Mouse (Mus musculus) midbrain, embryonic 12.5 days (tissue): ENCODE measurements around the gene Atf4. TPM values are rescaled to one million over a fixed set of nuclear protein-coding genes. Genes with fewer than 3 reads are reported as not detected.
A peak's percentile ranks its signal among the peaks of the same experiment; 100 is the strongest.

Experiments used
- ATAC-seq: fragments of 200-750 bp; cut with Nextera tagmentation; 2 replicates; pipeline ENCODE4 v1.8.0; 2017; ENCODE audit warnings: low read depth, moderate TSS enrichment, moderate library complexity; ENCODE audit not compliant: low FRiP score
- H3K27ac ChIP-seq: fragments of 300-500 bp; sonication (generic); replicated peaks from 2 replicates; pipeline ENCODE4 v1.5.1; 2016; ENCODE audit warnings: mild to moderate bottlenecking
- H3K27me3 ChIP-seq: fragments of 300-500 bp; sonication (generic); 2 replicates; pipeline ENCODE4 v1.6.1; 2016; ENCODE audit warnings: mild to moderate bottlenecking
- H3K36me3 ChIP-seq: fragments of 300-500 bp; sonication (generic); 2 replicates; pipeline ENCODE4 v1.6.1; 2016
- H3K4me1 ChIP-seq: fragments of 300-500 bp; sonication (generic); 2 replicates; pipeline ENCODE4 v1.6.1; 2016
- H3K4me2 ChIP-seq: fragments of 300-500 bp; sonication (generic); replicated peaks from 2 replicates; pipeline ENCODE4 v1.6.1; 2016; ENCODE audit warnings: mild to moderate bottlenecking, moderate library complexity
- H3K4me3 ChIP-seq: fragments of 300-500 bp; sonication (generic); 2 replicates; pipeline ENCODE4 v1.5.1; 2016; ENCODE audit warnings: mild to moderate bottlenecking
- H3K9ac ChIP-seq: fragments of 300-500 bp; sonication (generic); replicated peaks from 2 replicates; pipeline ENCODE4 v1.6.1; 2016; ENCODE audit warnings: mild to moderate bottlenecking, moderate library complexity
- H3K9me3 ChIP-seq: fragments of 300-500 bp; sonication (generic); 2 replicates; pipeline ENCODE4 v1.6.1; 2016; ENCODE audit warnings: mild to moderate bottlenecking
- WGBS: fragments of 180-500 bp; shearing (Covaris S2); methylation state at CpG from one replicate; pipeline ENCODE4 v1.1.7; 2016; 5-methylcytosine and 5-hydroxymethylcytosine counted together
- polyA plus RNA-seq: library from polyadenylated mRNA; unstranded; fragments of >200 nt; fragmentation: Nextera tagmentation; extraction: Ambion mirVana; gene quantifications from 2 replicates; pipeline ENCODE4 v1.2.1, GENCODE M21; 2016

The Atf4 gene
- polyA plus RNA-seq: 128 and 134 TPM in 2 replicates

- H3K27ac ChIP-seq: peak within 1 kb of the TSS; percentile 98
- H3K27me3 ChIP-seq: no peaks in the 10 kb centered on the region
- peak; percentile 97 for ATAC-seq
- WGBS: under 1% methylated on average over 62 of the region's 62 CpGs
- peak within 1 kb of the TSS; percentile 99 for H3K4me3 ChIP-seq
- no peaks in the 10 kb centered on the region for H3K9me3 ChIP-seq
- peaks cover 36% of the 10 kb centered on the region for H3K4me1 ChIP-seq
- peaks cover 59% of the 10 kb centered on the region for H3K36me3 ChIP-seq
- H3K4me2 ChIP-seq: peak within 1 kb of the TSS; percentile 96
- H3K9ac ChIP-seq: peak within 1 kb of the TSS; percentile 100
Observed at GRCm38 (mm10) chr15:80254847-80255645, at the start of gene Atf4. TSS of gene Atf4 (plus strand) at chr15:80255184.

- ATAC-seq: no peak
- no peak overlapping the region for H3K27ac ChIP-seq
- no peaks in the 10 kb centered on the region for H3K9me3 ChIP-seq
- no peak overlapping the region for H3K9ac ChIP-seq
- no peaks in the 10 kb centered on the region for H3K27me3 ChIP-seq
- no peak overlapping the region for H3K4me3 ChIP-seq
- no peak overlapping the region for H3K4me2 ChIP-seq
- H3K4me1 ChIP-seq: peaks cover 12% of the 10 kb centered on the region; the same call in 1 of the 2 replicates
- WGBS: 90% methylated on average over 3 of the region's 3 CpGs
- H3K36me3 ChIP-seq: peaks cover 4% of the 10 kb centered on the region
Observed at GRCm38 (mm10) chr15:80206057-80206565, 48.9 kb upstream of the Atf4 start.

- peaks cover 18% of the 10 kb centered on the region for H3K36me3 ChIP-seq
- 9% methylated on average over 4 of the region's 4 CpGs for WGBS
- H3K9me3 ChIP-seq: no peaks in the 10 kb centered on the region
- no peak overlapping the region for H3K4me2 ChIP-seq
- H3K27ac ChIP-seq: 0 out of 2 replicates have a peak overlapping the region, but pooled peaks have one; percentile 20
- no peaks in the 10 kb centered on the region for H3K27me3 ChIP-seq
- H3K4me1 ChIP-seq: peaks cover 12% of the 10 kb centered on the region; the same call in 1 of the 2 replicates
- H3K9ac ChIP-seq: 0 out of 2 replicates have a peak overlapping the region, but pooled peaks have one; percentile 15
- ATAC-seq: no peak
- H3K4me3 ChIP-seq: no peak overlapping the region
Observed at GRCm38 (mm10) chr15:80208446-80208845, 46.5 kb upstream of the Atf4 start.

- Histone ChIP-seq H3K27me3 (no peaks in the 10 kb centered on the region), H3K36me3 (peaks cover 40% of the 10 kb centered on the region), H3K4me1 (0 out of 2 replicates have a peak, but pooled peaks cover 1% of the 10 kb centered on the region), H3K27ac (no peak overlapping the region), H3K9ac (no peak overlapping the region), H3K4me3 (no peak overlapping the region), H3K4me2 (no peak overlapping the region), H3K9me3 (no peaks in the 10 kb centered on the region)
- no peak for ATAC-seq
Observed at GRCm38 (mm10) chr15:80213688-80214087, 41.3 kb upstream of the Atf4 start.

GRCm38 (mm10) chr15:80215716-80216479 lies 39.1 kb upstream of the Atf4 start:
- Histone ChIP-seq H3K9ac (no peak overlapping the region), H3K27me3 (no peaks in the 10 kb centered on the region), H3K4me1 (no peaks in the 10 kb centered on the region), H3K27ac (no peak overlapping the region), H3K9me3 (no peaks in the 10 kb centered on the region), H3K36me3 (peaks cover 38% of the 10 kb centered on the region), H3K4me3 (no peak overlapping the region), H3K4me2 (no peak overlapping the region)
- WGBS: 18% methylated on average over 9 of the region's 10 CpGs
- no peak for ATAC-seq

- no peaks in the 10 kb centered on the region for H3K4me1 ChIP-seq
- no peak overlapping the region for H3K4me2 ChIP-seq
- H3K27ac ChIP-seq: no peak overlapping the region
- H3K4me3 ChIP-seq: no peak overlapping the region
- peaks cover 32% of the 10 kb centered on the region for H3K36me3 ChIP-seq
- no peaks in the 10 kb centered on the region for H3K9me3 ChIP-seq
- H3K27me3 ChIP-seq: no peaks in the 10 kb centered on the region
- WGBS: 65% methylated on average over 9 of the region's 9 CpGs
- H3K9ac ChIP-seq: no peak overlapping the region
- no peak for ATAC-seq
Observed at GRCm38 (mm10) chr15:80216480-80216820, 38.5 kb upstream of the Atf4 start.

- WGBS: 94% methylated on average over 10 of the region's 10 CpGs
Observed at GRCm38 (mm10) chr15:80217476-80217875, 37.5 kb upstream of the Atf4 start.

GRCm38 (mm10) chr15:80219211-80219610 lies 35.8 kb upstream of the Atf4 start:
- no peaks in the 10 kb centered on the region for H3K4me1 ChIP-seq
- ATAC-seq: no peak
- no peak overlapping the region for H3K27ac ChIP-seq
- no peaks in the 10 kb centered on the region for H3K27me3 ChIP-seq
- no peak overlapping the region for H3K4me3 ChIP-seq
- H3K9me3 ChIP-seq: no peaks in the 10 kb centered on the region
- H3K9ac ChIP-seq: no peak overlapping the region
- WGBS: 51% methylated on average over 14 of the region's 14 CpGs
- peaks cover 14% of the 10 kb centered on the region for H3K36me3 ChIP-seq
- no peak overlapping the region for H3K4me2 ChIP-seq

More at GRCm38 (mm10) chr15:80217476-80217875, 37.5 kb upstream of the Atf4 start:
- no peak overlapping the region for H3K9ac ChIP-seq
- H3K9me3 ChIP-seq: no peaks in the 10 kb centered on the region
- no peak overlapping the region for H3K4me2 ChIP-seq
- no peaks in the 10 kb centered on the region for H3K4me1 ChIP-seq
- no peaks in the 10 kb centered on the region for H3K27me3 ChIP-seq
- peaks cover 22% of the 10 kb centered on the region for H3K36me3 ChIP-seq
- H3K27ac ChIP-seq: no peak overlapping the region
- no peak overlapping the region for H3K4me3 ChIP-seq
- no peak for ATAC-seq

GRCm38 (mm10) chr15:80219705-80220657 lies 35.0 kb upstream of the Atf4 start:
- Histone ChIP-seq H3K27ac (no peak overlapping the region), H3K27me3 (no peaks in the 10 kb centered on the region), H3K4me2 (no peak overlapping the region), H3K9ac (no peak overlapping the region), H3K4me1 (no peaks in the 10 kb centered on the region), H3K4me3 (no peak overlapping the region), H3K36me3 (peaks cover 7% of the 10 kb centered on the region; the same call in 1 of the 2 replicates), H3K9me3 (no peaks in the 10 kb centered on the region)
- WGBS: 76% methylated on average over 4 of the region's 4 CpGs
- ATAC-seq: no peak

- no peaks in the 10 kb centered on the region for H3K9me3 ChIP-seq
- 0 out of 2 replicates have a peak, but pooled peaks cover 6% of the 10 kb centered on the region for H3K36me3 ChIP-seq
- no peak for ATAC-seq
- no peak overlapping the region for H3K27ac ChIP-seq
- no peak overlapping the region for H3K9ac ChIP-seq
- H3K27me3 ChIP-seq: no peaks in the 10 kb centered on the region
- no peak overlapping the region for H3K4me3 ChIP-seq
- WGBS: 73% methylated on average over 8 of the region's 8 CpGs
- no peaks in the 10 kb centered on the region for H3K4me1 ChIP-seq
- no peak overlapping the region for H3K4me2 ChIP-seq
Observed at GRCm38 (mm10) chr15:80221031-80221430, 34.0 kb upstream of the Atf4 start.

GRCm38 (mm10) chr15:80223751-80224150 lies 31.2 kb upstream of the Atf4 start:
- Histone ChIP-seq H3K4me1 (0 out of 2 replicates have a peak, but pooled peaks cover 7% of the 10 kb centered on the region), H3K27ac (no peak overlapping the region), H3K4me2 (no peak overlapping the region), H3K9ac (no peak overlapping the region), H3K4me3 (no peak overlapping the region), H3K27me3 (no peaks in the 10 kb centered on the region), H3K9me3 (no peaks in the 10 kb centered on the region), H3K36me3 (no peaks in the 10 kb centered on the region)
- ATAC-seq: no peak
- WGBS: 91% methylated on average over 7 of the region's 7 CpGs
